Mouse (Mus musculus) spleen, adult 2 months (tissue): ENCODE results near the gene Ndufab1.

ENCODE experiments used
- CTCF ChIP-seq: fragments of 200-500 bp; IDR thresholded peaks from 2 replicates; pipeline ENCODE4 v1.5.1; 2011; ENCODE audit warnings: mild to moderate bottlenecking, inconsistent platforms; ENCODE audit not compliant: insufficient read depth, insufficient read length, insufficient replicate concordance; ENCODE audit errors: extremely low read depth
- POLR2A ChIP-seq: fragments of 200-500 bp; IDR thresholded peaks from 2 replicates; pipeline ENCODE4 v1.6.1; 2011; ENCODE audit warnings: low read depth, low read length, inconsistent platforms

DNA sequence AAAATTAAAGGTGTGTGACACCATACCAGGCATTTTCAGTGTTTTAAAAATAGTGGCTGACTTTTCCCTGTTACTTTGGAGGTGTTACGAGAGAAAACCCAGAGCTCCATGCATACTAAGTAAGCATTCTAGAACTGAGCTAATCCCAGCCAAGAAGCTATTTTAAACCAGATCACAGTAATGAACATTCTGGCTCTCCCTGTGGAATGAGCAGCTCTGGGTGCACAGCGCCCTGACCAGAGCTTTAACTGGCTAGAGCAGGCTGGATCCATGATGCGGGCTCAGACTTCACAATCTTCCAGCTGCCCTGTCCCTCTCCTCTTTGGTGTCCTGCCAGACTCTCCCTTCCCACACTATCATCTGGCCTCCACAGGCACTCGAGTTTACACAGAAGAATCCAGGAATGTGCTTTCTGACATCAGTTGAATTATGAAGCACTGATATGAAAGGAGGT is 56.5 kb downstream of the Ndufab1 start:
- no peak for TF ChIP-seq CTCF
- no peak for TF ChIP-seq POLR2A
